Mouse (Mus musculus) ES-Bruce4 (cell line): ENCODE data around the gene Cpt1b.

ENCODE experiments used
- CTCF ChIP-seq: IDR thresholded peaks from one replicate; pipeline ENCODE4 v1.8.1; 2011; ENCODE audit warnings: low read depth, low read length
- EP300 ChIP-seq: IDR thresholded peaks from 2 replicates; pipeline ENCODE4 v1.6.1; 2011; ENCODE audit warnings: low read depth, low read length; ENCODE audit not compliant: insufficient read depth
- POLR2A ChIP-seq: IDR thresholded peaks from one replicate; pipeline ENCODE4 v1.8.1; 2011; ENCODE audit warnings: low read length; ENCODE audit not compliant: insufficient read depth

DNA sequence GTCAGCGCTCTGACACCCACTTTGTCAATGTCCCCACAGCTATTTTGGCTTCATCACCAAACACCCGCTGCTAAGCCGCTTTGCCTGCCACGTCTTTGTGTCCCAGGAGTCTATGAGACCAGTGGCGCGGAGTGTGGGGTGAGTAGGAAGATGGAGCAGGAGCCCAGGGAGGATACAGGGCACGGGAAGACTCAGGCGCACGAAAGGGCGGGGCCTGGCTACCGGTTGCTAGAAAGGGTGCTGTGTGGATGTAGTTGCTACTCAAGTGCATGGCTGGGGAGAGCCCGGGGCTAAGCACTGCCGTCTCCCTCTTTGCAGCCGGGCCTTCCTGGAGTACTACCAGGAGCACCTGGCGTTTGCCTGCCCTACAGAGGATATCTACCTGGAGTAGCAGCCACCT lies 35.7 kb upstream of the Cpt1b start:
- no peak for TF ChIP-seq POLR2A
- TF ChIP-seq CTCF: no peak
- no peak for TF ChIP-seq EP300
